Mouse (Mus musculus) liver, postnatal 0 days (tissue): Measurements from ENCODE around the gene Safb.

Source experiments
- CTCF ChIP-seq: sonication (generic); IDR thresholded peaks from 2 replicates; pipeline ENCODE4 v1.5.1; 2016; ENCODE audit warnings: antibody characterized with exemption, low read depth
- EP300 ChIP-seq: IDR thresholded peaks from 2 replicates; pipeline ENCODE4 v1.6.1; 2016; ENCODE audit warnings: antibody characterized with exemption, low read depth, mild to moderate bottlenecking

- no peak for TF ChIP-seq CTCF
- no peak for TF ChIP-seq EP300
Observed at GRCm38 (mm10) chr17:56583611-56584256, 891 bp upstream of the Safb start.
